Mouse (Mus musculus): ENCODE results near the gene Mgst1. TPM values are rescaled to one million over a fixed set of nuclear protein-coding genes. Genes with fewer than 3 reads are reported as not detected.

Mgst1 gene
- polyA plus RNA-seq, 1 experiment from 2014 or later = 35.7 TPM

Other genes with a start within 250 kb of the Mgst1 start
- not detected in 2 replicates for gene Slc15a5, start 60.4 kb upstream of the Mgst1 start, polyA plus RNA-seq (2014; fragmentation: Nextera tagmentation; extraction: Ambion mirVana)